Comparison of ENCODE assay signal across 12 mouse cellular contexts in the genomic region with DNA sequence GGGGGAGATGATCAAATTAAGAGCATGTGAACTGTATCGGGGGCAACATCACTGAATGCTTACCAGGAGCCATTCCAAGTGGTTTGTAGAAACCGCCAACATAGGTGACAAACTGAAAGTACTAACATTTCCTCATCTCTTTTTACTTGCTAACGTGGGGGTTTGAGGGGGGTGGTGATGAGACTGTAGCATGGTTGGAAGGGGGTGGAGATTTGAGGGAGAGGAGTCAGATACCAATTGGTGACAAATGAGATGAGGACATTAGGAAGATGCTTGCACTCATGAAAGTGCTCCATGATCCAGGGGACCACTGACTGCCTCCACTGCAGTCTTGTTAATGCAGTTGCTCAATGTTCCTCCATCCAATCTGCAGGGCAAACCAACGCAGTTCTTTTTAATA. TPM values are rescaled to one million over a fixed set of nuclear protein-coding genes. Genes with fewer than 3 reads are reported as not detected.
A peak's percentile ranks its signal among the peaks of the same experiment; 100 is the strongest.
DNase-seq lines count a peak whose midpoint lies in the region; ATAC-seq and TF ChIP-seq lines count a peak whose summit lies in the region.
"Had no signal": no experiment of that assay in that cellular context is flagged by ENCODE, and none has a peak within 500 bp of the region (broad histone marks: within the 10 kb centered on the region; RNA-seq: fewer than 3 reads in every experiment).

No protein-coding gene starts in this region.

- no peaks in the 10 kb centered on the region for H3K9me3 ChIP-seq in heart, postnatal 0 days (replicated peaks; ENCODE audit: control insufficient read depth, low read length)
- H3K9me3 ChIP-seq in forebrain, embryonic 14.5 days (replicated peaks; ENCODE audit: control insufficient read depth, low read length) = no peaks in the 10 kb centered on the region
- no peaks in the 10 kb centered on the region for H3K9me3 ChIP-seq in midbrain, embryonic 12.5 days
- H3K9me3 ChIP-seq: megakaryocyte, embryonic 14.5 days had no signal

- ATAC-seq in heart, postnatal 0 days (ENCODE audit: insufficient read depth, low read depth) = no peak
- no peak for ATAC-seq in forebrain, embryonic 14.5 days
- no peak for ATAC-seq in midbrain, embryonic 12.5 days (ENCODE audit: low FRiP score, low read depth)
- no peak for ATAC-seq in monocyte, adult 5-6 weeks (replicated peaks; ENCODE audit: insufficient number of reproducible peaks, low FRiP score, low TSS enrichment, poor library complexity, severe bottlenecking)
- ATAC-seq: intestine, embryonic 16.5 days had no signal

- H3K27ac ChIP-seq in heart, postnatal 0 days (ENCODE audit: low read depth) = no peak overlapping the region
- no peak overlapping the region for H3K27ac ChIP-seq in cortical plate, adult 2 months (ENCODE audit: insufficient read depth, low read length)
- H3K27ac ChIP-seq in forebrain, embryonic 14.5 days (ENCODE audit: low read depth, low read length) = no peak overlapping the region
- H3K27ac ChIP-seq in midbrain, embryonic 12.5 days (replicated peaks) = no peak overlapping the region

- H3K4me1 ChIP-seq in heart, postnatal 0 days (ENCODE audit: control insufficient read depth, insufficient read depth) = peaks cover 11% of the 10 kb centered on the region; the same call in 1 of the 2 replicates
- no peaks in the 10 kb centered on the region; the same call in 1 of the 2 replicates for H3K4me1 ChIP-seq in cortical plate, adult 2 months (ENCODE audit: control insufficient read depth, insufficient read depth, low read length)
- peaks cover 4% of the 10 kb centered on the region; the same call in 1 of the 2 replicates for H3K4me1 ChIP-seq in forebrain, embryonic 14.5 days (ENCODE audit: control insufficient read depth, insufficient read depth, low read length)
- H3K4me1 ChIP-seq in midbrain, embryonic 12.5 days = 0 out of 2 replicates have a peak, but pooled peaks cover 4% of the 10 kb centered on the region

- 0 out of 2 replicates have a peak, but pooled peaks have one; percentile 26 for TF ChIP-seq POLR2A in cortical plate, adult 2 months (IDR thresholded peaks at IDR 0.05; ENCODE audit: extremely low read depth, insufficient read depth, low read length)

- H3K36me3 ChIP-seq in heart, postnatal 0 days (replicated peaks; ENCODE audit: control insufficient read depth, insufficient read depth, low read length) = no peaks in the 10 kb centered on the region
- H3K36me3 ChIP-seq in forebrain, embryonic 14.5 days (ENCODE audit: control insufficient read depth, insufficient read depth, low read length) = no peaks in the 10 kb centered on the region
- H3K36me3 ChIP-seq in midbrain, embryonic 12.5 days = no peaks in the 10 kb centered on the region

- TF ChIP-seq EP300 in heart, postnatal 0 days (IDR thresholded peaks at IDR 0.05; ENCODE audit: low read depth) = no peak

- H3K4me3 ChIP-seq in heart, postnatal 0 days (ENCODE audit: low read depth, low read length) = peak overlapping the region; percentile 13; the same call in 1 of the 2 replicates
- peak overlapping the region; percentile 81 for H3K4me3 ChIP-seq in cortical plate, adult 2 months (ENCODE audit: insufficient read depth, low read length)
- H3K4me3 ChIP-seq in forebrain, embryonic 14.5 days (ENCODE audit: low read depth, low read length) = peak overlapping the region; percentile 62
- peak overlapping the region; percentile 66 for H3K4me3 ChIP-seq in midbrain, embryonic 12.5 days
- H3K4me3 ChIP-seq: megakaryocyte, embryonic 14.5 days had no signal

- WGBS in heart, postnatal 0 days = 20% methylated on average over 4 of the region's 4 CpGs
- WGBS in forebrain, embryonic 14.5 days = 12% methylated on average over 4 of the region's 4 CpGs
- 18% methylated on average over 4 of the region's 4 CpGs for whole genome bisulfite sequencing in midbrain, embryonic 12.5 days

- no peak overlapping the region for H3K9ac ChIP-seq in heart, postnatal 0 days (replicated peaks; ENCODE audit: low read depth, low read length)
- H3K9ac ChIP-seq in forebrain, embryonic 14.5 days (ENCODE audit: low read length) = 0 out of 2 replicates have a peak overlapping the region, but pooled peaks have one; percentile 17
- peak overlapping the region; percentile 65; the same call in 1 of the 2 replicates for H3K9ac ChIP-seq in midbrain, embryonic 12.5 days (replicated peaks)

- peaks cover 62% of the 10 kb centered on the region for H3K27me3 ChIP-seq in heart, postnatal 0 days (ENCODE audit: control insufficient read depth, insufficient read depth, low read length)
- H3K27me3 ChIP-seq in forebrain, embryonic 14.5 days (replicated peaks; ENCODE audit: control insufficient read depth, insufficient read depth, low read length) = 0 out of 2 replicates have a peak, but pooled peaks cover 4% of the 10 kb centered on the region
- H3K27me3 ChIP-seq in midbrain, embryonic 12.5 days = peaks cover 28% of the 10 kb centered on the region
- H3K27me3 ChIP-seq: CH12.LX had no signal

- H3K4me2 ChIP-seq in heart, postnatal 0 days (ENCODE audit: low read depth, low read length) = peak overlapping the region; percentile 91
- H3K4me2 ChIP-seq in forebrain, embryonic 14.5 days (ENCODE audit: low read length) = peak overlapping the region; percentile 53
- peak overlapping the region; percentile 84 for H3K4me2 ChIP-seq in midbrain, embryonic 12.5 days (replicated peaks)

- TF ChIP-seq CTCF in heart, postnatal 0 days (IDR thresholded peaks at IDR 0.05; ENCODE audit: low read depth) = no peak
- no peak for TF ChIP-seq CTCF in cortical plate, adult 2 months (IDR thresholded peaks at IDR 0.05; ENCODE audit: extremely low read depth, insufficient read depth, low read length)

- DNase-seq in heart, postnatal 0 days (ENCODE audit: low spot score) = no peak
- DNase-seq in heart, adult 8-10 months (ENCODE audit: low spot score) = no peak
- DNase-seq in forebrain, embryonic 14.5 days (ENCODE audit: low spot score) = peak; percentile 18
- no peak for DNase-seq in B cell, adult 2 months
- DNase-seq in right cerebral cortex, postnatal 25 days = no peak
- DNase-seq: thymus, postnatal 4 days had no signal

RNA-seq across cellular contexts. Expression of gene Slitrk3, which starts 0.6 kb away (rescaled TPM):
- 0.66 TPM in 1 of 2 replicates, not detected in the other for total RNA-seq in heart, postnatal 0 days (2014; rRNA removed; ENCODE audit: low replicate concordance)
- polyA plus RNA-seq in heart, postnatal 0 days (2015; fragmentation: Nextera tagmentation; extraction: Ambion mirVana) = 0.03 TPM in 2 replicates
- total RNA-seq in heart, adult 8-10 months (2022) = under 1 TPM in 2 of 4 experiments, not detected in 2; 0.06 to 0.09 TPM
- 20.3 and 20.6 TPM in 2 replicates for polyA plus RNA-seq in cortical plate, adult 2 months (2012; rRNA removed)
- polyA plus RNA-seq in forebrain, embryonic 14.5 days (2014; fragmentation: Nextera tagmentation; extraction: Ambion mirVana) = 4.4 and 5.8 TPM in 2 replicates
- 4.6 and 5.5 TPM in 2 replicates for polyA plus RNA-seq in midbrain, embryonic 12.5 days (2016; fragmentation: Nextera tagmentation; extraction: Ambion mirVana)
- total RNA-seq in monocyte, adult 5-6 weeks (2017) = not detected in 3 replicates
- total RNA-seq: CH12.LX had no signal

Comparison
In these comparisons a context has a peak if more than half of its experiments do, and no peak if none do; other contexts are left out.
1. H3K4me3 ChIP-seq: peak in every context shown above with its lines; median percentile 81 in cortical plate, adult 2 months; 66 in midbrain, embryonic 12.5 days; 62 in forebrain, embryonic 14.5 days; 13 in heart, postnatal 0 days.